Mouse (Mus musculus) small intestine, adult 2 months (tissue): ENCODE data around the gene Ormdl3. TPM values are rescaled to one million over a fixed set of nuclear protein-coding genes. Genes with fewer than 3 reads are reported as not detected.
"Not testable (repeated sequence)": the region's sequence is repeated elsewhere in the genome, so short reads cannot be mapped to it uniquely, and the experiment has no call there.

Experiments
- H3K27ac ChIP-seq: fragments of 200-500 bp; 2 replicates; pipeline ENCODE4 v1.5.1; 2012; ENCODE audit warnings: low read depth, low read length, control low read depth, inconsistent platforms; ENCODE audit not compliant: insufficient read depth
- H3K27me3 ChIP-seq: fragments of 200-500 bp; 2 replicates; pipeline ENCODE4 v1.6.1; 2012; ENCODE audit warnings: mild to moderate bottlenecking, moderate library complexity, low read length, inconsistent platforms; ENCODE audit not compliant: control insufficient read depth, insufficient read depth
- H3K36me3 ChIP-seq: fragments of 200-500 bp; 2 replicates; pipeline ENCODE4 v1.6.1; 2012; ENCODE audit warnings: mild to moderate bottlenecking, low read length, control low read depth, inconsistent platforms; ENCODE audit not compliant: control insufficient read depth, insufficient read depth
- H3K4me1 ChIP-seq: fragments of 200-500 bp; 2 replicates; pipeline ENCODE4 v1.6.1; 2012; ENCODE audit warnings: low read length, inconsistent platforms, mixed read lengths; ENCODE audit not compliant: control insufficient read depth, insufficient read depth, insufficient read length
- H3K4me3 ChIP-seq: fragments of 200-500 bp; 2 replicates; pipeline ENCODE4 v1.5.1; 2012; ENCODE audit warnings: low read depth, mild to moderate bottlenecking, control low read depth, inconsistent platforms, low read length, moderate library complexity
- CTCF ChIP-seq: fragments of 200-500 bp; IDR thresholded peaks from 2 replicates; pipeline ENCODE4 v1.5.1; 2012; ENCODE audit warnings: low read depth, mild to moderate bottlenecking, control low read depth, inconsistent platforms, low read length, moderate library complexity, mixed read lengths; ENCODE audit not compliant: insufficient replicate concordance, insufficient read length; ENCODE audit errors: extremely low read depth
- POLR2A ChIP-seq: fragments of 200-500 bp; IDR thresholded peaks from 2 replicates; pipeline ENCODE4 v1.6.1; 2012; ENCODE audit warnings: low read depth, mild to moderate bottlenecking, control low read depth, inconsistent platforms, low read length, moderate library complexity
- WGBS: fragments of 180-500 bp; shearing (Covaris S2); methylation state at CpG from one replicate; pipeline ENCODE4 v1.1.7; 2018; 5-methylcytosine and 5-hydroxymethylcytosine counted together
- polyA plus RNA-seq: library from polyadenylated mRNA; depleted of rRNA; stranded (reverse); fragments of >200 nt; gene quantifications from 2 replicates; pipeline ENCODE4 v1.2.3, GENCODE M21; 2012; rRNA removed

Ormdl3 gene
- polyA plus RNA-seq = 46.3 and 105 TPM in 2 replicates

DNA sequence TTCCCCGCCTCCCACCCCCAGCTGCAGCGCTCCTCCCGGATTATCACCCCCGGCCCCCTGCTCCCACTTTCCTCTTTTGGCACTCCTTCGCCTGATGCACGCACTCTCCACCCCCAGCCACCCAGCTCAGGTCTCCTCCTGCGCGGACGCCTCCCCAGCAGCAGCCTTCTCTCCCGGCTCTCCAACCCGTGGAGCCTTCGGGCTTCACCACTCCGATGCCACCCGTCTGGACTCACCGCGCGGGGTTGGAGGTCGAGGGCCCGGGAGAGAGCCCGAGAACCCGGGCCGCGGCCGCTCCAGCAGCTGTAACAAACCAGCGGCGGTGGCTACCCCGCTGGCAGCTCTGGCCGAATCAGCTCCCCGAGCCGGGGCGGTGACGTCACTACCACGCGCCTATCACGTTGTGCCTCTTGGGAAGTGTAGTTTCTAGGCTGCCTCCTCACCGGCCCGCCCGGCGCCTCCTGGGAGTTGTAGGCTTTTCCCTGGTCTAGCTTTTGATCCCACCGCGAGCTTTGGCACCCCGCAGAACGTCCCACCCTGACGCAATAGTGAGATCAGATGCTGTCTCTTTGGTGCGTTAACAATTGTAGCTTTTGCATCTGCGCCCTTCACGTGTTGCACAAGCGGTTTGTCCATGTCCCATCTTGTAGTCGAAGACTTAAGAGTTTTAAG is at the start of gene Ormdl3:
Gene Ormdl3, minus strand, starts transcription at position 477 of the 672 bp plus-strand sequence.
- Histone ChIP-seq H3K27me3 (no peaks in the 10 kb centered on the region), H3K4me1 (peaks cover 23% of the 10 kb centered on the region; the same call in 1 of the 2 replicates), H3K4me3 (peak within 1 kb of the TSS; percentile 89), H3K27ac (peak within 1 kb of the TSS; percentile 90), H3K36me3 (peaks cover 17% of the 10 kb centered on the region)
- under 1% methylated on average over 48 of the region's 49 CpGs for WGBS
- peak; percentile 90 for TF ChIP-seq POLR2A
- TF ChIP-seq CTCF = no peak

DNA sequence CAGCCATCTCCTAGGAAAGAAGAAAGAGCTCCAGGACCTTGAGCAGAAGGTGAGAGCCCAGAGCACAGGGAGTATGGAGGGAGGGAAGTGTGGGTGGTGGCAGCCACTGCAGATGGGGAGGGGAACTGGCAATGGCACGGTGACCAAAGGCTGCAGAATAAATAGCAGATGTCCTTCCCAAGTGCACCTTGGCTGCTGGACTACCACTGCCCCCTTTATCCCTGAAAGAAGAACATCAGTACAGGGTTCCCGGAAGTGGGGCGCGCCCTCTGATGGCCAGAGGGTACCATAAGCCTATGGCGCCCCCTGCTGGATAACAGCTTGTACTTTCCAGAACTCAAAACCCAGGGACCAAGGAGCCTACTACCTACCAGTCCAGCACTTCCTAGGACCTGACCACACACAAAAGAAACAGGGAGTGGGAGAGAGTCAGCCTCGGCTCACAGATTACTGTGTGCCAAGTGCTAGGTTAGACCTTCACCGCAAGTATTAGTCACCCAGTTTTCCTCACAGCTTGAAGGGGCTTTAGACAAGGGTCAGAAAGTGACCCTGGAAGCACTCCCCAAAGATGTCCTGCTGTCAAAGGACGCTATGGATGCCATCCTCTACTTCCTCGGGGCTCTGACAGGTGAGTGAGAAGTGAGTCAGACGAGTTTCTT is 48.3 kb upstream of the Ormdl3 start:
- H3K27ac ChIP-seq, H3K27me3 ChIP-seq, H3K4me3 ChIP-seq, H3K36me3 ChIP-seq, H3K4me1 ChIP-seq: not testable (repeated sequence)
- 24% methylated on average over 10 of the region's 10 CpGs for WGBS
- TF ChIP-seq CTCF = peak; percentile 41; the same call in 1 of the 2 replicates

- WGBS = 67% methylated on average over 5 of the region's 5 CpGs
- Histone ChIP-seq H3K36me3 (no peaks in the 10 kb centered on the region), H3K27ac (no peak overlapping the region), H3K4me1 (no peaks in the 10 kb centered on the region), H3K4me3 (no peak overlapping the region), H3K27me3 (0 out of 2 replicates have a peak, but pooled peaks cover 3% of the 10 kb centered on the region)
- TF ChIP-seq POLR2A = no peak
- TF ChIP-seq CTCF = no peak
Measured at GRCm38 (mm10) chr11:98630646-98631045, 43.5 kb upstream of the Ormdl3 start.

- Histone ChIP-seq H3K27ac (no peak overlapping the region), H3K4me3 (no peak overlapping the region), H3K27me3 (0 out of 2 replicates have a peak, but pooled peaks cover 3% of the 10 kb centered on the region), H3K4me1 (no peaks in the 10 kb centered on the region), H3K36me3 (no peaks in the 10 kb centered on the region)
- TF ChIP-seq CTCF (no peak), POLR2A (no peak)
- WGBS = 93% methylated on average over 3 of the region's 3 CpGs
Measured at GRCm38 (mm10) chr11:98628706-98629105, 41.5 kb upstream of the Ormdl3 start.

DNA sequence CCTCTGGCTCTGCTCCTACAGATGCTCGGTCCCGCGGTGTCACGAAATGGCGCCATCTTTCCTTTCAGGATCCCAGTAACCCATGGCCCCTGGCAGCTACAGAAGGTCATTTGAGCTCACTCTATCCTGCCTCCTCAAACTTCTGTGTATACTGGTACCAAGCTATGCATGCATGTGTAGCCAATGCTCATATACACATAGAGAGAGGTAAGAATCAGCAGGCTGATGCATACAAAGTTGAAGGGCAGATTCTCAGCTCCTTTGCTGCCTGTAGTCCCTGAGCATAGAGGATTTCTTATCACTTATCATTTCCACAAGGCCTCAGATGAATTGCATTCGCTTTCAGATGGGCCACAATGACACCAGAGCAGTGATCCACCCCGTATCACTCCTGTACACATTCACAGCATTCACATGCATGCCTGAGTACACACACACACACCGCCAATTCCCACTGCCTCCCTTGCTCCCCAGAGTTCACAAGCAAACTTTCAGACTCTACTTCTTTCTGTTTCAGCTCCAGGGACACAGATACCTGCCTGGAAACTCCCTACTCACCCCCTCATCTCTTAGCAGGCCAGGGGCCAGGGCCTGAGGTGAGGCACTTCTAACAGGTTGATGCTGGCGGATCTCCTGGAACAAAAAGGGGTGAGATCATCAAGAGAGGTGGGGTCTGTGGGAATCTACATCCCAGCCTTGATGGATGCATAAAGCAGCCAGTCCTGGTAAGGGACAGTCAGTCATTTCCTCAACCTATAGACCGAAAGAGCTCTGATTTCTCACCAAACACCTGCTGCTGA is 38.6 kb upstream of the Ormdl3 start, which contains the start of the genes Gm12355 and Gsdma3:
Gene Gm12355, minus strand, starts transcription at position 51 of the 800 bp plus-strand sequence.
Gene Gsdma3, plus strand, starts transcription at position 750 of the 800 bp plus-strand sequence.
- no peak for TF ChIP-seq POLR2A
- no peak for TF ChIP-seq CTCF
- 89% methylated on average over 10 of the region's 10 CpGs for WGBS
- Histone ChIP-seq H3K4me3 (no peak within 1 kb of the TSS), H3K36me3 (no peaks in the 10 kb centered on the region), H3K27ac (no peak within 1 kb of the TSS), H3K4me1 (no peaks in the 10 kb centered on the region), H3K27me3 (no peaks in the 10 kb centered on the region)

DNA sequence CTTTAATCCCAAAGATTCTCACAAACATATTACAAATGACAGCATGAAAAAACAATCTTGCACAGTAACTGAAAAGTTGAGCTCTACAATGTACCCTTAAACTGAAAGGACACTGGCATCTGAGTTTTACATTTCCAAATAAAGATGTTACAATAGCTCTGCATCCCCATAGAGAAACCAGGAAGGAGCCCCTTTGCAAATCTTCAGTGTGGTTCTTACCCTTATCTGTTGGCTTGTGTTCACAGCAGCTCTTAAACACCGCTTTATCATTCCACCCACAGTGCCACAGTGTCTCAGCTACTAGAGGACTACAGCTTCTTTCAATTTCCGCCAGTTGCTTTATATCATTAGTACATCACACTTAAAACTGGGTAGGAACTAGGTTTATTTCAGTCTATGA is 37.2 kb upstream of the Ormdl3 start:
- H3K4me3 ChIP-seq, H3K4me1 ChIP-seq, H3K27me3 ChIP-seq, H3K36me3 ChIP-seq, H3K27ac ChIP-seq: not testable (repeated sequence)
- WGBS = 92% methylated on average over 2 of the region's 2 CpGs

GRCm38 (mm10) chr11:98623981-98624380 is 36.8 kb upstream of the Ormdl3 start:
- not testable (repeated sequence) for H3K4me1 ChIP-seq, H3K27me3 ChIP-seq, H3K27ac ChIP-seq, H3K36me3 ChIP-seq, H3K4me3 ChIP-seq
- 83% methylated on average over 6 of the region's 6 CpGs for WGBS
